Mouse (Mus musculus) cortical plate, adult 2 months (tissue): Measurements from ENCODE around the gene Itgb3bp.

Source experiments
- CTCF ChIP-seq: fragments of 200-500 bp; IDR thresholded peaks from 2 replicates; pipeline ENCODE4 v1.5.1; 2011; ENCODE audit warnings: mild to moderate bottlenecking, control low read depth, low read length; ENCODE audit not compliant: insufficient read depth; ENCODE audit errors: extremely low read depth
- POLR2A ChIP-seq: fragments of 200-500 bp; IDR thresholded peaks from 2 replicates; pipeline ENCODE4 v1.6.1; 2011; ENCODE audit warnings: mild to moderate bottlenecking, low read length, control low read depth; ENCODE audit not compliant: insufficient read depth; ENCODE audit errors: extremely low read depth

- TF ChIP-seq POLR2A = no peak
- TF ChIP-seq CTCF = no peak
These were observed 1.6 kb upstream of the Itgb3bp start for GRCm38 (mm10) chr4:99931240-99931580.
